Mouse (Mus musculus) heart, adult 2 months (tissue): ENCODE results near the gene Krtap19-9b. TPM values are rescaled to one million over a fixed set of nuclear protein-coding genes. Genes with fewer than 3 reads are reported as not detected.

Source experiments
- DNase-seq, 2 experiments: peaks; one replicate each; pipeline ENCODE4 v3.0.0; 2021
- H3K27ac ChIP-seq: fragments of 200-600 bp; 2 replicates; pipeline ENCODE4 v1.8.1; 2022
- H3K27me3 ChIP-seq: fragments of 200-500 bp; 2 replicates; pipeline ENCODE4 v1.6.1; 2012; ENCODE audit warnings: mild to moderate bottlenecking, low read length, inconsistent platforms, mixed read lengths; ENCODE audit not compliant: control insufficient read depth, insufficient read depth
- H3K36me3 ChIP-seq: fragments of 200-500 bp; 2 replicates; pipeline ENCODE4 v1.6.1; 2012; ENCODE audit warnings: low read length, inconsistent platforms; ENCODE audit not compliant: control insufficient read depth, insufficient read depth
- H3K4me1 ChIP-seq: fragments of 200-500 bp; 2 replicates; pipeline ENCODE4 v1.6.1; 2011; ENCODE audit warnings: low read length; ENCODE audit not compliant: control insufficient read depth, insufficient read depth
- H3K4me3 ChIP-seq: fragments of 200-600 bp; 2 replicates; pipeline ENCODE4 v1.8.1; 2022
- H3K79me2 ChIP-seq: fragments of 200-500 bp; replicated peaks from 2 replicates; pipeline ENCODE4 v1.6.1; 2012; ENCODE audit warnings: mild to moderate bottlenecking, inconsistent platforms, low read length, moderate library complexity, mixed read lengths; ENCODE audit not compliant: control insufficient read depth, insufficient read depth
- H3K9ac ChIP-seq: fragments of 200-500 bp; 2 replicates; pipeline ENCODE4 v1.6.1; 2012; ENCODE audit warnings: low read depth, mild to moderate bottlenecking, control low read depth, inconsistent platforms, low read length, mixed read lengths
- CTCF ChIP-seq: fragments of 200-600 bp; IDR thresholded peaks from 2 replicates; pipeline ENCODE4 v1.8.1; 2022; ENCODE audit warnings: antibody characterized with exemption, mild to moderate bottlenecking, moderate library complexity
- EP300 ChIP-seq: fragments of 200-500 bp; IDR thresholded peaks from 2 replicates; pipeline ENCODE4 v1.6.1; 2011; ENCODE audit warnings: low read depth, low read length, control low read depth; ENCODE audit not compliant: insufficient read depth
- POLR2A ChIP-seq: fragments of 200-500 bp; IDR thresholded peaks from 2 replicates; pipeline ENCODE4 v1.6.1; 2011; ENCODE audit warnings: mild to moderate bottlenecking, low read depth, low read length, control low read depth; ENCODE audit not compliant: insufficient read depth
- WGBS: fragments of 180-500 bp; shearing (Covaris S2); methylation state at CpG from one replicate; pipeline ENCODE4 v1.1.7; 2018; 5-methylcytosine and 5-hydroxymethylcytosine counted together
- intact Hi-C: fragments of 180-260 bp; cut with DNase I; formaldehyde crosslinking; loops from one replicate; pipeline ENCODE4 v1.15.1; 2025
- polyA plus RNA-seq: library from polyadenylated mRNA; depleted of rRNA; stranded (reverse); fragments of >200 nt; gene quantifications from 2 replicates; pipeline ENCODE4 v1.2.3, GENCODE M21; 2012; rRNA removed
- total RNA-seq, 2 experiments: library from RNA; stranded (reverse); gene quantifications; 2 replicates each; pipeline ENCODE4 v1.2.3; 2021

Krtap19-9b gene
- total and polyA plus RNA-seq, 3 experiments, result not detected

GRCm38 (mm10) chr16:88884989-88885388 lies 47.1 kb downstream of the Krtap19-9b start, which contains the start of gene Krtap19-4:
TSS of gene Krtap19-4 (minus strand) at chr16:88885089.
- TF ChIP-seq EP300 (no peak), CTCF (no peak), POLR2A (no peak)

More at GRCm38 (mm10) chr16:88884989-88885388, 47.1 kb downstream of the Krtap19-9b start, which contains the start of gene Krtap19-4:
- no peak within 1 kb of the TSS for H3K4me3 ChIP-seq
- 68% methylated on average over 5 of the region's 5 CpGs for WGBS
- H3K36me3 ChIP-seq, result no peaks in the 10 kb centered on the region
- DNase-seq, result no peak
- H3K79me2 ChIP-seq, result no peaks in the 10 kb centered on the region
- H3K27ac ChIP-seq, result no peak within 1 kb of the TSS
- H3K9ac ChIP-seq, result no peak within 1 kb of the TSS
- H3K4me1 ChIP-seq, result no peaks in the 10 kb centered on the region
- intact Hi-C loops, result no loop called here
- no peaks in the 10 kb centered on the region for H3K27me3 ChIP-seq

Other genes starting within 250 kb of the Krtap19-9b start
- gene 2310061N02Rik, start 224.3 kb downstream of the Krtap19-9b start, total RNA-seq, result not detected
- not detected in 2 replicates for gene 2310061N02Rik, start 224.3 kb downstream of the Krtap19-9b start, polyA plus RNA-seq
- gene Krtap13-1, start 203.4 kb downstream of the Krtap19-9b start, total RNA-seq, result not detected
- gene Krtap13-1, start 203.4 kb downstream of the Krtap19-9b start, polyA plus RNA-seq, result not detected in 2 replicates
- not detected for gene Krtap13, start 180.6 kb downstream of the Krtap19-9b start, total RNA-seq
- gene Krtap13, start 180.6 kb downstream of the Krtap19-9b start, polyA plus RNA-seq, result not detected in 2 replicates
- not detected for gene 2310034C09Rik, start 173.4 kb downstream of the Krtap19-9b start, total RNA-seq
- not detected in 2 replicates for gene 2310034C09Rik, start 173.4 kb downstream of the Krtap19-9b start, polyA plus RNA-seq
- gene 2310057N15Rik, start 158.1 kb downstream of the Krtap19-9b start, total RNA-seq, result not detected
- not detected in 2 replicates for gene 2310057N15Rik, start 158.1 kb downstream of the Krtap19-9b start, polyA plus RNA-seq
- not detected for gene Gm5965, start 154.4 kb downstream of the Krtap19-9b start, total RNA-seq
- gene Gm5965, start 154.4 kb downstream of the Krtap19-9b start, polyA plus RNA-seq, result not detected in 2 replicates
- gene Gm20741, start 120.0 kb downstream of the Krtap19-9b start, total RNA-seq, result not detected
- gene Gm20741, start 120.0 kb downstream of the Krtap19-9b start, polyA plus RNA-seq, result not detected in 2 replicates
- not detected for gene Krtap15, start 112.0 kb downstream of the Krtap19-9b start, total RNA-seq
- gene Krtap15, start 112.0 kb downstream of the Krtap19-9b start, polyA plus RNA-seq, result not detected in 2 replicates
- not detected for gene Krtap14, start 106.1 kb downstream of the Krtap19-9b start, total RNA-seq
- gene Krtap14, start 106.1 kb downstream of the Krtap19-9b start, polyA plus RNA-seq, result not detected in 2 replicates
- not detected for gene Krtap19-1, start 62.9 kb downstream of the Krtap19-9b start, total RNA-seq
- gene Krtap19-1, start 62.9 kb downstream of the Krtap19-9b start, polyA plus RNA-seq, result not detected in 2 replicates
- not detected for gene Krtap19-2, start 58.0 kb downstream of the Krtap19-9b start, total RNA-seq
- gene Krtap19-2, start 58.0 kb downstream of the Krtap19-9b start, polyA plus RNA-seq, result not detected in 2 replicates
- gene Krtap19-3, start 54.2 kb downstream of the Krtap19-9b start, total RNA-seq, result not detected
- not detected in 2 replicates for gene Krtap19-3, start 54.2 kb downstream of the Krtap19-9b start, polyA plus RNA-seq
- gene Krtap19-4, start 47.2 kb downstream of the Krtap19-9b start, total RNA-seq, result not detected
- not detected in 2 replicates for gene Krtap19-4, start 47.2 kb downstream of the Krtap19-9b start, polyA plus RNA-seq
- gene Krtap19-5, start 35.8 kb downstream of the Krtap19-9b start, total RNA-seq, result not detected
- gene Krtap19-5, start 35.8 kb downstream of the Krtap19-9b start, polyA plus RNA-seq, result not detected in 2 replicates
- gene Krtap16-3, start 30.6 kb upstream of the Krtap19-9b start, total RNA-seq, result not detected
- gene Krtap16-3, start 30.6 kb upstream of the Krtap19-9b start, polyA plus RNA-seq, result not detected in 2 replicates
- not detected for gene Krtap22-2, start 78.5 kb upstream of the Krtap19-9b start, total RNA-seq
- gene Krtap22-2, start 78.5 kb upstream of the Krtap19-9b start, polyA plus RNA-seq, result not detected in 2 replicates
- not detected for gene Gm10229, start 83.0 kb upstream of the Krtap19-9b start, total RNA-seq
- not detected in 2 replicates for gene Gm10229, start 83.0 kb upstream of the Krtap19-9b start, polyA plus RNA-seq
- gene Krtap6-1, start 99.4 kb upstream of the Krtap19-9b start, total RNA-seq, result not detected
- gene Krtap6-1, start 99.4 kb upstream of the Krtap19-9b start, polyA plus RNA-seq, result not detected in 2 replicates
- gene Gm10228, start 109.2 kb upstream of the Krtap19-9b start, total RNA-seq, result not detected
- gene Gm10228, start 109.2 kb upstream of the Krtap19-9b start, polyA plus RNA-seq, result not detected in 2 replicates
- gene Krtap6-5, start 115.6 kb upstream of the Krtap19-9b start, total RNA-seq, result not detected
- gene Krtap6-5, start 115.6 kb upstream of the Krtap19-9b start, polyA plus RNA-seq, result not detected in 2 replicates
- gene 1110025L11Rik, start 131.7 kb upstream of the Krtap19-9b start, total RNA-seq, result not detected
- gene 1110025L11Rik, start 131.7 kb upstream of the Krtap19-9b start, polyA plus RNA-seq, result not detected in 2 replicates
- not detected for gene Krtap6-3, start 151.8 kb upstream of the Krtap19-9b start, total RNA-seq
- gene Krtap6-3, start 151.8 kb upstream of the Krtap19-9b start, polyA plus RNA-seq, result not detected in 2 replicates
- gene Gm6358, start 208.6 kb upstream of the Krtap19-9b start, total RNA-seq, result not detected
- not detected in 2 replicates for gene Gm6358, start 208.6 kb upstream of the Krtap19-9b start, polyA plus RNA-seq
- gene Gm10061, start 218.8 kb upstream of the Krtap19-9b start, total RNA-seq, result not detected
- not detected in 2 replicates for gene Gm10061, start 218.8 kb upstream of the Krtap19-9b start, polyA plus RNA-seq
- not detected for gene Gm9789, start 225.7 kb upstream of the Krtap19-9b start, total RNA-seq
- gene Gm9789, start 225.7 kb upstream of the Krtap19-9b start, polyA plus RNA-seq, result not detected in 2 replicates
- not detected for gene Gm7735, start 237.2 kb upstream of the Krtap19-9b start, total RNA-seq
- gene Gm7735, start 237.2 kb upstream of the Krtap19-9b start, polyA plus RNA-seq, result not detected in 2 replicates
- not detected for gene 1110057P08Rik, start 242.5 kb upstream of the Krtap19-9b start, total RNA-seq
- gene 1110057P08Rik, start 242.5 kb upstream of the Krtap19-9b start, polyA plus RNA-seq, result not detected in 2 replicates